Mouse (Mus musculus) testis, adult 2 months (tissue): ENCODE measurements around the gene Cask.

Experiments used
- CTCF ChIP-seq: fragments of 200-500 bp; IDR thresholded peaks from 2 replicates; pipeline ENCODE4 v1.5.1; 2012; ENCODE audit warnings: low read depth, mild to moderate bottlenecking, inconsistent platforms, low read length, moderate library complexity; ENCODE audit not compliant: control insufficient read depth, insufficient read depth, insufficient replicate concordance
- POLR2A ChIP-seq: fragments of 200-500 bp; IDR thresholded peaks from 2 replicates; pipeline ENCODE4 v1.6.1; 2012; ENCODE audit warnings: low read depth, mild to moderate bottlenecking, inconsistent platforms, low read length, moderate library complexity; ENCODE audit not compliant: control insufficient read depth

- TF ChIP-seq CTCF (no peak), POLR2A (no peak)
Measured at GRCm38 (mm10) chrX:13655005-13655421, 196.2 kb downstream of the Cask start.
